Mouse (Mus musculus): ENCODE results near the gene Trpm8. TPM values are rescaled to one million over a fixed set of nuclear protein-coding genes. Genes with fewer than 3 reads are reported as not detected.

Gene Trpm8
- total and polyA plus RNA-seq, 3 experiments = not detected

DNA sequence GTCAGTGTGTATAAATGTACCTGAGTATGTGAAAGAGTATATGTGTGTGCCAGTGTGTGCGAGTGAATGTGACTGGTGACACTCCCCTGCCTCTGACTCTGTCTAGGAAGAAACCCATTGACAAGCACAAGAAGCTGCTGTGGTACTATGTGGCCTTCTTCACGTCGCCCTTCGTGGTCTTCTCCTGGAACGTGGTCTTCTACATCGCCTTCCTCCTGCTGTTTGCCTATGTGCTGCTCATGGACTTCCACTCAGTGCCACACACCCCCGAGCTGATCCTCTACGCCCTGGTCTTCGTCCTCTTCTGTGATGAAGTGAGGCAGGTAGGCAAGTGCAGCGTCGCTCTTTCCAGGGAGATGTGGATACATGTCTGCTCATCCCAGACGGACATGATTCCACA lies 77.6 kb downstream of the Trpm8 start:
- no peak overlapping the region for H3K4me2 ChIP-seq (ENCODE audit: insufficient read depth, low read depth, poor library complexity, severe bottlenecking)
- peaks cover 12% of the 10 kb centered on the region for H3K27me3 ChIP-seq (replicated peaks)
- no peaks in the 10 kb centered on the region for H3K79me2 ChIP-seq (replicated peaks; ENCODE audit: control insufficient read depth, extremely low read depth, insufficient read depth, poor library complexity, severe bottlenecking)
- no peak overlapping the region for H3K27ac ChIP-seq (ENCODE audit: insufficient read depth, low read depth)
- H3K4me1 ChIP-seq (ENCODE audit: control insufficient read depth in 1 of 2, insufficient read depth in 2 of 2) = 0 out of 4 replicates have a peak, but pooled peaks cover 0 to 3% of the 10 kb centered on the region in 2 experiments
- H3K9ac ChIP-seq (ENCODE audit: insufficient read depth, low read depth) = no peak overlapping the region
- TF ChIP-seq USF1 (IDR thresholded peaks at IDR 0.05; ENCODE audit: low read depth, low read length) (no peak), MAX (IDR thresholded peaks at IDR 0.05; ENCODE audit: low read length) (no peak), TCF12 (IDR thresholded peaks at IDR 0.05; ENCODE audit: low read depth, low read length) (no peak), E2F4 (IDR thresholded peaks at IDR 0.05; ENCODE audit: insufficient replicate concordance, low read depth, low read length) (no peak), ZKSCAN1 (IDR thresholded peaks at IDR 0.05; ENCODE audit: borderline replicate concordance, low read depth, low read length) (no peak), RCOR1 (conservative IDR thresholded peaks at IDR 0.05; ENCODE audit: low read depth, low read length) (no peak), UBTF (IDR thresholded peaks at IDR 0.05; ENCODE audit: low read depth, low read length) (no peak), ETS1 (conservative IDR thresholded peaks at IDR 0.05; ENCODE audit: low read depth, low read length) (no peak), HCFC1 (IDR thresholded peaks at IDR 0.05; ENCODE audit: low read depth, low read length) (no peak), TBP (conservative IDR thresholded peaks at IDR 0.05; ENCODE audit: low read depth, low read length) (no peak), BHLHE40 (IDR thresholded peaks at IDR 0.05; ENCODE audit: low read depth, low read length) (no peak), JUND (conservative IDR thresholded peaks at IDR 0.05; ENCODE audit: low read depth, low read length) (no peak), MAFK (IDR thresholded peaks at IDR 0.05; ENCODE audit: insufficient replicate concordance, low read length) (no peak), GABPA (IDR thresholded peaks at IDR 0.05; ENCODE audit: insufficient replicate concordance, low read depth, low read length) (no peak), MEF2A (IDR thresholded peaks at IDR 0.05; ENCODE audit: borderline replicate concordance, low read depth, low read length) (no peak), JUN (IDR thresholded peaks at IDR 0.05; ENCODE audit: insufficient read depth, low read depth, low read length) (no peak), CHD2 (IDR thresholded peaks at IDR 0.05; ENCODE audit: low read length) (no peak), MYC (IDR thresholded peaks at IDR 0.05; ENCODE audit: low read depth, low read length) (no peak)
- in situ Hi-C loops (cut with MboI; ENCODE audit: low pct_ligation_motif_present, low pct_unique_long_range_greater_than_20kb, low sequenced_read_pairs) (no loop called here), dilution Hi-C loops (cut with MboI; ENCODE audit: extremely low pct_ligation_motif_present, extremely low pct_unique_long_range_greater_than_20kb, low sequenced_read_pairs) (no loop called here)
- no peaks in the 10 kb centered on the region for H3K9me3 ChIP-seq (replicated peaks; ENCODE audit: low read length)
- no peaks in the 10 kb centered on the region for H3K36me3 ChIP-seq (replicated peaks in 1 of 2; ENCODE audit: control insufficient read depth in 1 of 2, insufficient read depth in 1 of 2, low read length in 1 of 2)
- DNase-seq (ENCODE audit: extremely low read depth) = no peak
- H3K4me3 ChIP-seq (replicated peaks in 1 of 3; ENCODE audit: low read depth in 2 of 3, low read length in 2 of 3, poor library complexity in 1 of 3) = no peak overlapping the region

- Histone ChIP-seq H3K9me3 (replicated peaks; ENCODE audit: low read length) (no peaks in the 10 kb centered on the region), H3K9ac (ENCODE audit: insufficient read depth, low read depth) (no peak overlapping the region), H3K27ac (ENCODE audit: insufficient read depth, low read depth) (no peak overlapping the region), H3K27me3 (replicated peaks) (peaks cover 12% of the 10 kb centered on the region), H3K4me1 (ENCODE audit: control insufficient read depth in 1 of 2, insufficient read depth in 2 of 2) (0 out of 4 replicates have a peak, but pooled peaks cover 0 to 3% of the 10 kb centered on the region in 2 experiments), H3K79me2 (replicated peaks; ENCODE audit: control insufficient read depth, extremely low read depth, insufficient read depth, poor library complexity, severe bottlenecking) (no peaks in the 10 kb centered on the region), H3K36me3 (replicated peaks in 1 of 2; ENCODE audit: control insufficient read depth in 1 of 2, insufficient read depth in 1 of 2, low read length in 1 of 2) (no peaks in the 10 kb centered on the region), H3K4me3 (replicated peaks in 1 of 3; ENCODE audit: low read depth in 2 of 3, low read length in 2 of 3, poor library complexity in 1 of 3) (no peak overlapping the region), H3K4me2 (ENCODE audit: insufficient read depth, low read depth, poor library complexity, severe bottlenecking) (no peak overlapping the region)
- dilution Hi-C loops (cut with MboI; ENCODE audit: extremely low pct_ligation_motif_present, extremely low pct_unique_long_range_greater_than_20kb, low sequenced_read_pairs) (no loop called here), in situ Hi-C loops (cut with MboI; ENCODE audit: low pct_ligation_motif_present, low pct_unique_long_range_greater_than_20kb, low sequenced_read_pairs) (no loop called here)
- TF ChIP-seq MYC (IDR thresholded peaks at IDR 0.05; ENCODE audit: low read depth, low read length) = no peak
- no peak for TF ChIP-seq ZKSCAN1 (IDR thresholded peaks at IDR 0.05; ENCODE audit: borderline replicate concordance, low read depth, low read length)
- no peak for TF ChIP-seq MAFK (IDR thresholded peaks at IDR 0.05; ENCODE audit: insufficient replicate concordance, low read length)
- TF ChIP-seq HCFC1 (IDR thresholded peaks at IDR 0.05; ENCODE audit: low read depth, low read length) = no peak
- no peak for TF ChIP-seq SMC3 (IDR thresholded peaks at IDR 0.05; ENCODE audit: low read depth, low read length)
- TF ChIP-seq NRF1 (IDR thresholded peaks at IDR 0.05; ENCODE audit: low read depth, low read length) = no peak
- TF ChIP-seq TBP (conservative IDR thresholded peaks at IDR 0.05; ENCODE audit: low read depth, low read length) = no peak
- TF ChIP-seq POLR2AphosphoS2 (IDR thresholded peaks at IDR 0.05; ENCODE audit: low read depth, low read length) = no peak
- no peak for TF ChIP-seq SIN3A (IDR thresholded peaks at IDR 0.05; ENCODE audit: low read length)
- no peak for TF ChIP-seq RCOR1 (conservative IDR thresholded peaks at IDR 0.05; ENCODE audit: low read depth, low read length)
- DNase-seq (ENCODE audit: extremely low read depth) = no peak
Observed at GRCm38 (mm10) chr1:88355681-88356080, 78.2 kb downstream of the Trpm8 start.
